Mouse (Mus musculus) myocyte (in vitro differentiated cells): ENCODE data around the gene Sema3c. TPM values are rescaled to one million over a fixed set of nuclear protein-coding genes. Genes with fewer than 3 reads are reported as not detected.

Experiments used
- H3K27me3 ChIP-seq: one replicate; pipeline ENCODE4 v1.6.1; 2011; ENCODE audit not compliant: control insufficient read depth, insufficient read depth, insufficient read length
- H3K36me3 ChIP-seq: one replicate; pipeline ENCODE4 v1.6.1; 2011; ENCODE audit not compliant: control insufficient read depth, insufficient read depth
- H3K4me2 ChIP-seq: one replicate; pipeline ENCODE4 v1.6.1; 2011; ENCODE audit warnings: low read depth, control low read depth
- H3K4me3 ChIP-seq: one replicate; pipeline ENCODE4 v1.5.1; 2011; ENCODE audit warnings: mild to moderate bottlenecking, control low read depth, moderate library complexity
- H3K79me2 ChIP-seq: one replicate; pipeline ENCODE4 v1.6.1; 2011; ENCODE audit not compliant: control insufficient read depth, insufficient read depth
- H3ac ChIP-seq: one replicate; pipeline ENCODE4 v1.6.1; 2011; ENCODE audit not compliant: control insufficient read depth, insufficient read length
- CEBPB ChIP-seq: IDR thresholded peaks from 2 replicates; pipeline ENCODE4 v1.6.1; 2011; ENCODE audit warnings: mild to moderate bottlenecking, moderate library complexity; ENCODE audit not compliant: poor library complexity, insufficient read depth, severe bottlenecking
- E2F4 ChIP-seq: IDR thresholded peaks from one replicate; pipeline ENCODE4 v1.6.1; 2011; ENCODE audit warnings: mild to moderate bottlenecking, control low read depth, moderate library complexity; ENCODE audit not compliant: insufficient read depth
- MAX ChIP-seq: IDR thresholded peaks from one replicate; pipeline ENCODE4 v1.6.1; 2011; ENCODE audit warnings: low read depth, mild to moderate bottlenecking, control low read depth
- MYOD1 ChIP-seq, 3 experiments: IDR thresholded peaks; one replicate each; pipeline ENCODE4 v1.6.1; 2011; ENCODE audit warnings: control low read depth in 2 of 3, low read depth in 2 of 3, mild to moderate bottlenecking in 2 of 3, moderate library complexity in 1 of 3; ENCODE audit not compliant: insufficient read length in 2 of 3, control insufficient read depth in 1 of 3
- MYOG ChIP-seq, 3 experiments: IDR thresholded peaks; one replicate each; pipeline ENCODE4 v1.6.1; 2011; ENCODE audit warnings: control low read depth in 2 of 3, low read depth in 2 of 3, mild to moderate bottlenecking in 2 of 3; ENCODE audit not compliant: insufficient read length in 2 of 3, control insufficient read depth in 1 of 3, insufficient read depth in 1 of 3
- POLR2A ChIP-seq: IDR thresholded peaks from one replicate; pipeline ENCODE4 v1.6.1; 2011; ENCODE audit warnings: low read depth, mild to moderate bottlenecking, control low read depth, moderate library complexity; ENCODE audit not compliant: insufficient read length
- POLR2AphosphoS2 ChIP-seq: IDR thresholded peaks from one replicate; pipeline ENCODE4 v1.6.1; 2011; ENCODE audit warnings: low read depth, control low read depth; ENCODE audit not compliant: insufficient read length
- REST ChIP-seq: IDR thresholded peaks from one replicate; pipeline ENCODE4 v1.6.1; 2011; ENCODE audit warnings: mild to moderate bottlenecking, control low read depth, moderate library complexity; ENCODE audit not compliant: insufficient read depth, insufficient read length
- SRF ChIP-seq: IDR thresholded peaks from one replicate; pipeline ENCODE4 v1.6.1; 2011; ENCODE audit warnings: low read depth; ENCODE audit not compliant: control insufficient read depth, insufficient read length
- TCF3 ChIP-seq: IDR thresholded peaks from one replicate; pipeline ENCODE4 v1.6.1; 2011; ENCODE audit warnings: low read depth, control low read depth; ENCODE audit not compliant: insufficient read length
- USF1 ChIP-seq: IDR thresholded peaks from one replicate; pipeline ENCODE4 v1.6.1; 2011; ENCODE audit warnings: low read depth, mild to moderate bottlenecking, control low read depth, moderate library complexity
- polyA plus RNA-seq: library from polyadenylated mRNA; unstranded; fragments of >200 nt; fragmentation: generic; extraction: Trizol; gene quantifications from one replicate; pipeline ENCODE4 v1.2.1, GENCODE M21; 2012; ENCODE audit warnings: missing spikeins

Gene Sema3c
- polyA plus RNA-seq, 1 experiment = 2.2 TPM

- Histone ChIP-seq H3K36me3 (no peaks in the 10 kb centered on the region), H3K4me2 (no peak overlapping the region), H3K79me2 (no peaks in the 10 kb centered on the region), H3ac (no peak overlapping the region), H3K4me3 (no peak overlapping the region), H3K27me3 (no peaks in the 10 kb centered on the region)
- no peak for TF ChIP-seq SRF
Observed at GRCm38 (mm10) chr5:17770328-17770727, 196.2 kb downstream of the Sema3c start.

- H3K27me3 ChIP-seq = no peaks in the 10 kb centered on the region
- no peaks in the 10 kb centered on the region for H3K79me2 ChIP-seq
- H3ac ChIP-seq = no peak overlapping the region
- no peak overlapping the region for H3K4me2 ChIP-seq
- H3K4me3 ChIP-seq = no peak overlapping the region
- no peak for TF ChIP-seq MYOG (IDR thresholded peaks at IDR 0.05; ENCODE audit: control insufficient read depth in 1 of 3, insufficient read depth in 1 of 3, insufficient read length in 2 of 3, low read depth in 2 of 3)
- TF ChIP-seq E2F4 = no peak
- TF ChIP-seq MAX = no peak
- no peak for TF ChIP-seq USF1
- TF ChIP-seq POLR2AphosphoS2 = no peak
- TF ChIP-seq POLR2A = no peak
- TF ChIP-seq REST = no peak
- TF ChIP-seq CEBPB = no peak
- TF ChIP-seq TCF3 = no peak
- TF ChIP-seq MYOD1 (IDR thresholded peaks at IDR 0.05; ENCODE audit: control insufficient read depth in 1 of 3, insufficient read length in 2 of 3, low read depth in 2 of 3) = no peak
- no peaks in the 10 kb centered on the region for H3K36me3 ChIP-seq
Observed at GRCm38 (mm10) chr5:17776571-17776970, 202.5 kb downstream of the Sema3c start.

Other genes starting within 250 kb of the Sema3c start
- gene Speer4f2, start 201.1 kb upstream of the Sema3c start, polyA plus RNA-seq = not detected
- gene Speer4f1, start 98.2 kb upstream of the Sema3c start, polyA plus RNA-seq = not detected